Mouse (Mus musculus) heart, embryonic 15.5 days (tissue): ENCODE results near the gene Plscr3. TPM values are rescaled to one million over a fixed set of nuclear protein-coding genes. Genes with fewer than 3 reads are reported as not detected.

Experiments
- ATAC-seq: fragments of 200-750 bp; cut with Nextera tagmentation; replicated peaks from 2 replicates; pipeline ENCODE4 v1.8.0; 2017; ENCODE audit warnings: low read depth, moderate TSS enrichment; ENCODE audit not compliant: insufficient number of reproducible peaks, insufficient read depth, low FRiP score
- H3K27ac ChIP-seq: fragments of 300-500 bp; sonication (generic); 2 replicates; pipeline ENCODE4 v1.5.1; 2015; ENCODE audit warnings: mild to moderate bottlenecking, inconsistent platforms
- H3K27me3 ChIP-seq: fragments of 300-500 bp; sonication (generic); 2 replicates; pipeline ENCODE4 v1.6.1; 2015; ENCODE audit warnings: inconsistent platforms
- H3K36me3 ChIP-seq: fragments of 300-500 bp; sonication (generic); 2 replicates; pipeline ENCODE4 v1.6.1; 2015; ENCODE audit warnings: mild to moderate bottlenecking, inconsistent platforms
- H3K4me1 ChIP-seq: fragments of 300-500 bp; sonication (generic); replicated peaks from 2 replicates; pipeline ENCODE4 v1.6.1; 2015; ENCODE audit warnings: inconsistent platforms
- H3K4me2 ChIP-seq: fragments of 300-500 bp; sonication (generic); 2 replicates; pipeline ENCODE4 v1.6.1; 2015; ENCODE audit warnings: inconsistent platforms, mild to moderate bottlenecking, moderate library complexity
- H3K4me3 ChIP-seq: fragments of 300-500 bp; sonication (generic); 2 replicates; pipeline ENCODE4 v1.5.1; 2015; ENCODE audit warnings: mild to moderate bottlenecking, inconsistent platforms
- H3K9ac ChIP-seq: fragments of 300-500 bp; sonication (generic); 2 replicates; pipeline ENCODE4 v1.6.1; 2015; ENCODE audit warnings: mild to moderate bottlenecking, inconsistent platforms
- H3K9me3 ChIP-seq: fragments of 300-500 bp; sonication (generic); replicated peaks from 2 replicates; pipeline ENCODE4 v1.6.1; 2016; ENCODE audit warnings: inconsistent platforms
- WGBS: fragments of 180-500 bp; shearing (Covaris S2); methylation state at CpG from one replicate; pipeline ENCODE4 v1.1.7; 2015; ENCODE audit warnings: mixed read lengths; 5-methylcytosine and 5-hydroxymethylcytosine counted together
- polyA plus RNA-seq: library from polyadenylated mRNA; unstranded; fragments of >200 nt; fragmentation: Nextera tagmentation; extraction: Ambion mirVana; gene quantifications from 2 replicates; pipeline ENCODE4 v1.2.1, GENCODE M21; 2015

Gene Plscr3
- polyA plus RNA-seq: 68.5 and 81.4 TPM in 2 replicates

GRCm38 (mm10) chr11:69846198-69846680 is at the start of gene Plscr3:
Gene Plscr3 (plus strand): TSS chr11:69846376.
- Histone ChIP-seq H3K9me3 (no peaks in the 10 kb centered on the region), H3K27ac (peak within 1 kb of the TSS; percentile 97), H3K9ac (peak within 1 kb of the TSS; percentile 76), H3K4me1 (peaks cover 29% of the 10 kb centered on the region), H3K4me2 (peak within 1 kb of the TSS; percentile 82), H3K4me3 (peak within 1 kb of the TSS; percentile 88), H3K36me3 (peaks cover 31% of the 10 kb centered on the region), H3K27me3 (no peaks in the 10 kb centered on the region)
- WGBS: under 1% methylated on average over 38 of the region's 38 CpGs
- ATAC-seq: peak; percentile 95

GRCm38 (mm10) chr11:69797924-69798323 is 48.3 kb upstream of the Plscr3 start:
- ATAC-seq: no peak
- Histone ChIP-seq H3K36me3 (no peaks in the 10 kb centered on the region), H3K27me3 (peaks cover 14% of the 10 kb centered on the region), H3K9me3 (no peaks in the 10 kb centered on the region), H3K4me1 (peaks cover 49% of the 10 kb centered on the region), H3K27ac (no peak overlapping the region), H3K9ac (no peak overlapping the region), H3K4me3 (no peak overlapping the region), H3K4me2 (no peak overlapping the region)
- 70% methylated on average over 7 of the region's 7 CpGs for WGBS

DNA sequence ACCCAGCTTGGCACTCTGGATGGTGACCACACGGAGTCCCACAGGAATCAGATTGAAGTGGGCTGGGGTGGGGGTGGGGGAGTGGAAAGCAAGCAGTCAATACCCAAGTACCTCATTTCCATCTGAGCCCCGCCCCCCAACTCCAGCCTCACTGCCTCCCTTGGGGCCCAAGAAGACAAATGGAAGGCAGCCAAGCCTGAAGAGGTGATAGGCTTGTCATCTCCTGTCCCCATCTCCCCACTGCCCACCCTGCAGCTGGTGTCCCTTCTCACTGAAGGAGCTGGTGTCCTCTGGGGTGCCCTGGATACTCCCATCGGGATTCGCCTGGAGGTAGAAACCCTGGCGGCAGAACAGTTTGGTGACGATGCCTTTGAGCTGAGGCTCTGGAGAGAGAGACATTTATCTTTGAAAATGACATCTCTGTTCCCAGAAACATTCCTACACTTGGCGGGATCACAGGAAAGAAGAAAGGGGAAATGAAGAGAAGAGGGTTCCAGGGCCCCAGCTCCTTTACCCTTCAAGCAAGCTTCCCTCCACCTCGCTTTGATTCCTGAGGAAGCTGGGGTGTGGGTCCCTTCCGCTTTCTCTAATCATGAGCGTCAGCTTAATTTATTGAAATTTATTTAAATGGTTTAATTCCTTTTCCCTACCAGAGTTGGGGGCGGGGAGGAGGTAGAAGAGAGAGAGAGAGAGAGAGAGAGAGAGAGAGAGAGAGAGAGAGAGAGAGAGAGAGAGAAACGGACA is 46.6 kb upstream of the Plscr3 start:
- H3K27ac ChIP-seq: peak overlapping the region; percentile 72; the same call in 1 of the 2 replicates
- peak overlapping the region; percentile 62 for H3K4me3 ChIP-seq
- H3K9me3 ChIP-seq: no peaks in the 10 kb centered on the region
- H3K27me3 ChIP-seq: peaks cover 15% of the 10 kb centered on the region
- peaks cover 65% of the 10 kb centered on the region for H3K4me1 ChIP-seq
- 36% methylated on average over 12 of the region's 12 CpGs for WGBS
- H3K36me3 ChIP-seq: no peaks in the 10 kb centered on the region
- no peak overlapping the region for H3K9ac ChIP-seq
- ATAC-seq: no peak
- H3K4me2 ChIP-seq: peak overlapping the region; percentile 97

- Histone ChIP-seq H3K9me3 (no peaks in the 10 kb centered on the region), H3K27me3 (peaks cover 20% of the 10 kb centered on the region), H3K27ac (peak overlapping the region; percentile 72), H3K4me1 (peaks cover 70% of the 10 kb centered on the region), H3K4me2 (peak overlapping the region; percentile 97), H3K4me3 (peak overlapping the region; percentile 62), H3K36me3 (no peaks in the 10 kb centered on the region), H3K9ac (peak overlapping the region; percentile 57; the same call in 1 of the 2 replicates)
- no peak for ATAC-seq
- 4% methylated on average over 11 of the region's 11 CpGs for WGBS
These were observed 46.1 kb upstream of the Plscr3 start for GRCm38 (mm10) chr11:69800138-69800391.

- Histone ChIP-seq H3K27me3 (peaks cover 25% of the 10 kb centered on the region), H3K27ac (peak overlapping the region; percentile 72), H3K9ac (peak overlapping the region; percentile 57), H3K9me3 (no peaks in the 10 kb centered on the region), H3K36me3 (no peaks in the 10 kb centered on the region), H3K4me1 (peaks cover 70% of the 10 kb centered on the region), H3K4me3 (peak overlapping the region; percentile 62), H3K4me2 (peak overlapping the region; percentile 97)
- WGBS: under 1% methylated on average over 36 of the region's 36 CpGs
- peak; percentile 29 for ATAC-seq
These were observed 45.6 kb upstream of the Plscr3 start for GRCm38 (mm10) chr11:69800392-69801197.

GRCm38 (mm10) chr11:69801379-69801977 is 44.7 kb upstream of the Plscr3 start, which contains the start of gene Fgf11:
Gene Fgf11 (minus strand): TSS chr11:69801857.
- H3K4me2 ChIP-seq: peak within 1 kb of the TSS; percentile 97
- no peak for ATAC-seq
- H3K9ac ChIP-seq: peak within 1 kb of the TSS; percentile 62
- H3K9me3 ChIP-seq: no peaks in the 10 kb centered on the region
- peak within 1 kb of the TSS; percentile 72 for H3K27ac ChIP-seq
- no peaks in the 10 kb centered on the region for H3K36me3 ChIP-seq
- WGBS: 2% methylated on average over 33 of the region's 33 CpGs
- peak within 1 kb of the TSS; percentile 62 for H3K4me3 ChIP-seq
- peaks cover 25% of the 10 kb centered on the region for H3K27me3 ChIP-seq
- H3K4me1 ChIP-seq: peaks cover 63% of the 10 kb centered on the region

DNA sequence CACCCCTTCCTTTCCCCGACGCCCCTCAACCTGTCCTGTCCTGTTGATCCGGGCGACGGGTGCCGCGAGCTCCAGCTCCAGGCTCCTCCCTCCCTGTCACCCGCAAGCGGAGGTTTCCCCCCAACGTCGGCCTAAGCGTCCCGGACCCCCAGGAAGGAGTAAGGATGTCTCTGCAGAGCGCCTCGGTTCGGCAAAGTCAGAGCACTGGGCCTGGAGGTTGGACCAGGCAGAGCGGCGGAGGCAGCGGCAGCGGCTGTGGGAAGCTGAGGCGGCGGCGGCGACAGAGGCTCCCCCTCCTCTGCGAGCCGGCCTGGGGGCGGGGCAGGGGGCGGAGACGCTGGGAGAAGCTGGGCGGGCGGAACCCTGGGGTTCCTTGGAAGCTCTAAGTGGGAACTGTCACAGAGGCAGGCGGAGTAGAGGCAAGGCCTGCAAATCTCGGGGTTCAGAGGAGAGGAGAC is 43.5 kb upstream of the Plscr3 start:
- Histone ChIP-seq H3K27ac (peak overlapping the region; percentile 53), H3K27me3 (peaks cover 30% of the 10 kb centered on the region), H3K4me3 (peak overlapping the region; percentile 62), H3K36me3 (no peaks in the 10 kb centered on the region), H3K9me3 (no peaks in the 10 kb centered on the region), H3K4me1 (peaks cover 63% of the 10 kb centered on the region), H3K4me2 (peak overlapping the region; percentile 97), H3K9ac (peak overlapping the region; percentile 62)
- WGBS: under 1% methylated on average over 32 of the region's 33 CpGs
- ATAC-seq: peak; percentile 39

DNA sequence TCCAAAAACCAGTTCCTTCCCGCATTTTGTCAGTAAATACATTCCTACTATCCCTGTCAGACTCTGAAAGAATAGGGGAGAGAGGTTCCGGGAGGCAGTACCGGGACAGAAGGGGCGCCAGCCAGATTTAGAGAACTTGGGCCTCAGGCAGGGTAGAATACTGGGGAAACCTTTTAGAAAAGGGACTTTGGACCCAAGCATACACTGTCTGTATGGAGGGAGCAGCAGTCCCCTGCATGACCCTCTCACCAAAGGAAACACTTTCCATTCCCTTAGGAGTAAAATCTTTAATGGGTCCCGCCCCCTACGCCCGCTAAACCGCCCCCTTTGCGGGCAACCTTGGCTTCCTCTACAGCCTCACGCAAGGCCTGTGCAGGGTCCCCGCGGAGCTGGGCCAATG is 42.8 kb upstream of the Plscr3 start:
- Histone ChIP-seq H3K4me1 (peaks cover 63% of the 10 kb centered on the region), H3K4me3 (peak overlapping the region; percentile 62), H3K4me2 (peak overlapping the region; percentile 97), H3K9me3 (no peaks in the 10 kb centered on the region), H3K27me3 (peaks cover 27% of the 10 kb centered on the region), H3K36me3 (no peaks in the 10 kb centered on the region), H3K27ac (no peak overlapping the region), H3K9ac (peak overlapping the region; percentile 62)
- WGBS: 1% methylated on average over 12 of the region's 12 CpGs
- ATAC-seq: no peak

- peak overlapping the region; percentile 62 for H3K4me3 ChIP-seq
- no peak overlapping the region for H3K27ac ChIP-seq
- no peaks in the 10 kb centered on the region for H3K36me3 ChIP-seq
- no peaks in the 10 kb centered on the region for H3K9me3 ChIP-seq
- H3K27me3 ChIP-seq: peaks cover 27% of the 10 kb centered on the region
- under 1% methylated on average over 60 of the region's 60 CpGs for WGBS
- H3K4me1 ChIP-seq: peaks cover 60% of the 10 kb centered on the region
- H3K4me2 ChIP-seq: peak overlapping the region; percentile 97
- peak; percentile 63 for ATAC-seq
- H3K9ac ChIP-seq: peak overlapping the region; percentile 62
These were observed 42.2 kb upstream of the Plscr3 start for GRCm38 (mm10) chr11:69803786-69804651.

DNA sequence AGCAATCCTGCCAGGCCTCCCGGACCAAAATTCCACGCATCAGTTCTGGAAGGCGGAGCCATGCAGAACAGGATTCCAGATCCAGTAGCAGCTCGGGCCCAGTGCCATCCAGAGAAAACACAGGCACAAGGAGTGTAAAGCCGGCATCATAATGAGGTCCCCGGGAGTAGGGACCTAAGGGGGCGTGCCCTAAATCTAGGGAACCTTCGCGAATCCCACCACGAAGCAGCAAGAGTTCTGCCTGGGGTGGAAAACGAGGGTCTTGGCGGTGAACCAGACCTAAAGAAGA is 41.6 kb upstream of the Plscr3 start:
- 12% methylated on average over 12 of the region's 12 CpGs for WGBS
- H3K36me3 ChIP-seq: no peaks in the 10 kb centered on the region
- peak overlapping the region; percentile 62; the same call in 1 of the 2 replicates for H3K9ac ChIP-seq
- no peaks in the 10 kb centered on the region for H3K9me3 ChIP-seq
- peaks cover 27% of the 10 kb centered on the region for H3K27me3 ChIP-seq
- H3K27ac ChIP-seq: no peak overlapping the region
- no peak for ATAC-seq
- peaks cover 55% of the 10 kb centered on the region for H3K4me1 ChIP-seq
- peak overlapping the region; percentile 97 for H3K4me2 ChIP-seq
- peak overlapping the region; percentile 62 for H3K4me3 ChIP-seq
